Mouse (Mus musculus) megakaryocyte-erythroid progenitor cell, adult 5-6 weeks (primary cell): ENCODE measurements around the gene Gna11. TPM values are rescaled to one million over a fixed set of nuclear protein-coding genes. Genes with fewer than 3 reads are reported as not detected.

Experiments
- ATAC-seq: replicated peaks from 2 replicates; pipeline ENCODE4 v1.8.0; 2016; ENCODE audit warnings: mild to moderate bottlenecking, inconsistent platforms; ENCODE audit not compliant: severe bottlenecking, poor library complexity, low FRiP score, low TSS enrichment
- total RNA-seq, 2 experiments: library from RNA; stranded (forward) in 1 of 2; stranded (reverse) in 1 of 2; fragments of 200-1000, 215-1000 nt in 1 of 2; fragments of >200 nt in 1 of 2; fragmentation: Nextera tagmentation in 1 of 2; gene quantifications; 2 replicates each; pipeline ENCODE4 v1.2.3; 2014 to 2017

The Gna11 gene
- total RNA-seq, 2 experiments from 2014 or later: 22.4 to 57.4 TPM

GRCm38 (mm10) chr10:81517227-81517626, 27.8 kb downstream of the Gna11 start:
- no peak for ATAC-seq

- no peak for ATAC-seq
These were observed 31.2 kb downstream of the Gna11 start for GRCm38 (mm10) chr10:81513798-81514197.

- no peak for ATAC-seq
These were observed 34.7 kb downstream of the Gna11 start for GRCm38 (mm10) chr10:81510246-81510810.

GRCm38 (mm10) chr10:81507691-81508489, 37.1 kb downstream of the Gna11 start:
- no peak for ATAC-seq

GRCm38 (mm10) chr10:81507095-81507494, 37.9 kb downstream of the Gna11 start:
- ATAC-seq: no peak

GRCm38 (mm10) chr10:81505016-81505664, 39.9 kb downstream of the Gna11 start:
- ATAC-seq: peak; percentile 15; the same call in 1 of the 2 replicates

GRCm38 (mm10) chr10:81502658-81503057, 42.3 kb downstream of the Gna11 start:
- peak; percentile 36 for ATAC-seq

- ATAC-seq: no peak
These were observed 43.1 kb downstream of the Gna11 start for GRCm38 (mm10) chr10:81501863-81502262.

GRCm38 (mm10) chr10:81500032-81500431, 45.0 kb downstream of the Gna11 start, which contains the start of gene S1pr4:
S1pr4 (minus strand) TSS chr10:81500132.
- no peak for ATAC-seq

- ATAC-seq: no peak
These were observed 45.6 kb downstream of the Gna11 start for GRCm38 (mm10) chr10:81499250-81499901.

- peak; percentile 16 for ATAC-seq
These were observed 46.4 kb downstream of the Gna11 start for GRCm38 (mm10) chr10:81498316-81499249.

GRCm38 (mm10) chr10:81497401-81498270, 47.4 kb downstream of the Gna11 start:
- peak; percentile 43 for ATAC-seq

GRCm38 (mm10) chr10:81496969-81497368, 48.0 kb downstream of the Gna11 start:
- ATAC-seq: no peak

GRCm38 (mm10) chr10:81496264-81496901, 48.6 kb downstream of the Gna11 start, which contains the start of gene Ncln:
Ncln (minus strand) TSS chr10:81496392.
- ATAC-seq: peak; percentile 76

- ATAC-seq: no peak
These were observed 49.2 kb downstream of the Gna11 start for GRCm38 (mm10) chr10:81495616-81496263.

GRCm38 (mm10) chr10:81495151-81495550, 49.8 kb downstream of the Gna11 start:
- ATAC-seq: no peak
